Mouse (Mus musculus) liver, embryonic 16.5 days (tissue): Measurements from ENCODE around the gene Srd5a2. TPM values are rescaled to one million over a fixed set of nuclear protein-coding genes. Genes with fewer than 3 reads are reported as not detected.

Experiments
- ATAC-seq: fragments of 200-750 bp; cut with Nextera tagmentation; 2 replicates; pipeline ENCODE4 v1.8.0; 2017; ENCODE audit warnings: low read depth, mild to moderate bottlenecking, moderate number of reproducible peaks, moderate library complexity
- H3K27ac ChIP-seq: fragments of 300-500 bp; sonication (generic); 2 replicates; pipeline ENCODE4 v1.5.1; 2014; ENCODE audit warnings: mild to moderate bottlenecking, low read length
- H3K27me3 ChIP-seq: fragments of 300-500 bp; sonication (generic); 2 replicates; pipeline ENCODE4 v1.6.1; 2014; ENCODE audit warnings: low read depth, low read length, mixed read lengths; ENCODE audit not compliant: control insufficient read depth, insufficient read depth
- H3K36me3 ChIP-seq: fragments of 300-500 bp; sonication (generic); 2 replicates; pipeline ENCODE4 v1.6.1; 2014; ENCODE audit warnings: mild to moderate bottlenecking; ENCODE audit not compliant: control insufficient read depth, insufficient read depth
- H3K4me1 ChIP-seq: fragments of 300-500 bp; sonication (generic); 2 replicates; pipeline ENCODE4 v1.6.1; 2014; ENCODE audit warnings: low read depth, low read length, mixed read lengths; ENCODE audit not compliant: control insufficient read depth
- H3K4me2 ChIP-seq: fragments of 300-500 bp; sonication (generic); 2 replicates; pipeline ENCODE4 v1.6.1; 2014; ENCODE audit warnings: low read depth, low read length, mixed read lengths
- H3K4me3 ChIP-seq: fragments of 300-500 bp; sonication (generic); 2 replicates; pipeline ENCODE4 v1.5.1; 2014; ENCODE audit warnings: low read depth, mild to moderate bottlenecking, low read length
- H3K9ac ChIP-seq: fragments of 300-500 bp; sonication (generic); 2 replicates; pipeline ENCODE4 v1.6.1; 2014; ENCODE audit warnings: low read depth, low read length
- H3K9me3 ChIP-seq: fragments of 300-500 bp; sonication (generic); replicated peaks from 2 replicates; pipeline ENCODE4 v1.6.1; 2016; ENCODE audit warnings: low read length; ENCODE audit not compliant: control insufficient read depth
- WGBS: fragments of 180-500 bp; shearing (Covaris S2); extraction: QIAGEN DNeasy Blood & Tissue Kit; methylation state at CpG from one replicate; pipeline ENCODE4 v1.1.7; 2014; ENCODE audit not compliant: insufficient replicate concordance; 5-methylcytosine and 5-hydroxymethylcytosine counted together
- polyA plus RNA-seq: library from polyadenylated mRNA; unstranded; fragments of >200 nt; fragmentation: Nextera tagmentation; extraction: Ambion mirVana; gene quantifications from 2 replicates; pipeline ENCODE4 v1.2.1, GENCODE M21; 2015

Srd5a2 gene
- polyA plus RNA-seq, 1 experiment from 2014 or later = 0.05 TPM

- ATAC-seq = no peak; the same call in 1 of the 2 replicates
- H3K4me1 ChIP-seq = no peaks in the 10 kb centered on the region
- no peaks in the 10 kb centered on the region for H3K27me3 ChIP-seq
- H3K36me3 ChIP-seq = no peaks in the 10 kb centered on the region
- no peaks in the 10 kb centered on the region for H3K9me3 ChIP-seq
- no peak overlapping the region for H3K9ac ChIP-seq
- WGBS = 27% methylated on average over 3 of the region's 3 CpGs
- H3K4me3 ChIP-seq = no peak overlapping the region
- H3K27ac ChIP-seq = no peak overlapping the region
- no peak overlapping the region for H3K4me2 ChIP-seq
Measured at GRCm38 (mm10) chr17:73970361-73971027, 77.2 kb downstream of the Srd5a2 start.

Other genes starting within 250 kb of the Srd5a2 start
- 17.4 and 23.1 TPM in 2 replicates for gene Ehd3, start 243.8 kb downstream of the Srd5a2 start, polyA plus RNA-seq
- gene Xdh, start 97.7 kb downstream of the Srd5a2 start, polyA plus RNA-seq = 4.2 and 5.6 TPM in 2 replicates
- 82.5 and 86.5 TPM in 2 replicates for gene Memo1, start 247.6 kb upstream of the Srd5a2 start, polyA plus RNA-seq